12 mouse cellular contexts compared by ENCODE assay signal in genomic region chr6:77462737-77463136, GRCm38 (mm10).
DNase-seq lines count a peak whose midpoint lies in the region; ATAC-seq and TF ChIP-seq lines count a peak whose summit lies in the region.
"Had no signal": no experiment of that assay in that cellular context is flagged by ENCODE, and none has a peak within 500 bp of the region (broad histone marks: within the 10 kb centered on the region; RNA-seq: fewer than 3 reads in every experiment).

No protein-coding gene starts in this region.

- no peak for ATAC-seq in heart, embryonic 11.5 days (replicated peaks; ENCODE audit: insufficient number of reproducible peaks, low FRiP score, low TSS enrichment)

- DNase-seq in heart, adult 11 months: peak; percentile 88
- peak; percentile 18 for DNase-seq in left cerebral cortex, postnatal 4 days
- DNase-seq in left cerebral cortex, adult 2 months (ENCODE audit: extremely low spot score in 1 of 2, low spot score in 2 of 2): no peak
- DNase-seq in adrenal gland, postnatal 14 days: peak; percentile 49
- DNase-seq in forelimb bud, embryonic 11.5 days (ENCODE audit: low read depth, low spot score): peak; percentile 2
- no peak for DNase-seq in T-cell, adult 2 months (ENCODE audit: low spot score)
- DNase-seq: cerebellum, adult 11-12 months; right cerebral cortex, postnatal 4 days; thymus, postnatal 14 days had no signal

- TF ChIP-seq CTCF in left cerebral cortex, adult 2 months (IDR thresholded peaks at IDR 0.05): no peak

- intact Hi-C loops in left cerebral cortex, postnatal 4 days (cut with DNase I): no loop called here
- intact Hi-C loops in left cerebral cortex, adult 2 months (cut with DNase I): no loop called here

- WGBS in heart, embryonic 11.5 days (ENCODE audit: insufficient replicate concordance): 72% methylated on average over 1 of the region's 1 CpGs

- no peak overlapping the region for H3K4me2 ChIP-seq in heart, embryonic 11.5 days

- H3K4me3 ChIP-seq in heart, embryonic 11.5 days (ENCODE audit: low read depth, low read length): no peak overlapping the region
- H3K4me3 ChIP-seq in left cerebral cortex, adult 2 months: no peak overlapping the region
- H3K4me3 ChIP-seq: layer of hippocampus, adult 2 months; myocyte had no signal

- H3K27me3 ChIP-seq in heart, embryonic 11.5 days (ENCODE audit: control insufficient read depth, insufficient read depth, low read length): no peaks in the 10 kb centered on the region

- H3K9me3 ChIP-seq in heart, embryonic 11.5 days (replicated peaks; ENCODE audit: control insufficient read depth, low read length): no peaks in the 10 kb centered on the region

- H3K36me3 ChIP-seq in heart, embryonic 11.5 days (ENCODE audit: control insufficient read depth, insufficient read depth, low read length): no peaks in the 10 kb centered on the region

- H3K4me1 ChIP-seq in heart, embryonic 11.5 days (ENCODE audit: control insufficient read depth, insufficient read depth, low read length): no peaks in the 10 kb centered on the region

- no peak overlapping the region for H3K9ac ChIP-seq in heart, embryonic 11.5 days (ENCODE audit: low read depth, low read length)

- H3K27ac ChIP-seq in heart, embryonic 11.5 days (ENCODE audit: low read depth, low read length): no peak overlapping the region
- no peak overlapping the region for H3K27ac ChIP-seq in left cerebral cortex, adult 2 months
- H3K27ac ChIP-seq: layer of hippocampus, adult 2 months had no signal

Comparison
In these comparisons a context has a peak if more than half of its experiments do, and no peak if none do; other contexts are left out.
1. DNase-seq: peak in heart, adult 11 months (single experiment), left cerebral cortex, postnatal 4 days (single experiment), adrenal gland, postnatal 14 days (single experiment) and forelimb bud, embryonic 11.5 days (single experiment); none in left cerebral cortex, adult 2 months (0 of 2) and T-cell, adult 2 months (single experiment).